In the genomic region with DNA sequence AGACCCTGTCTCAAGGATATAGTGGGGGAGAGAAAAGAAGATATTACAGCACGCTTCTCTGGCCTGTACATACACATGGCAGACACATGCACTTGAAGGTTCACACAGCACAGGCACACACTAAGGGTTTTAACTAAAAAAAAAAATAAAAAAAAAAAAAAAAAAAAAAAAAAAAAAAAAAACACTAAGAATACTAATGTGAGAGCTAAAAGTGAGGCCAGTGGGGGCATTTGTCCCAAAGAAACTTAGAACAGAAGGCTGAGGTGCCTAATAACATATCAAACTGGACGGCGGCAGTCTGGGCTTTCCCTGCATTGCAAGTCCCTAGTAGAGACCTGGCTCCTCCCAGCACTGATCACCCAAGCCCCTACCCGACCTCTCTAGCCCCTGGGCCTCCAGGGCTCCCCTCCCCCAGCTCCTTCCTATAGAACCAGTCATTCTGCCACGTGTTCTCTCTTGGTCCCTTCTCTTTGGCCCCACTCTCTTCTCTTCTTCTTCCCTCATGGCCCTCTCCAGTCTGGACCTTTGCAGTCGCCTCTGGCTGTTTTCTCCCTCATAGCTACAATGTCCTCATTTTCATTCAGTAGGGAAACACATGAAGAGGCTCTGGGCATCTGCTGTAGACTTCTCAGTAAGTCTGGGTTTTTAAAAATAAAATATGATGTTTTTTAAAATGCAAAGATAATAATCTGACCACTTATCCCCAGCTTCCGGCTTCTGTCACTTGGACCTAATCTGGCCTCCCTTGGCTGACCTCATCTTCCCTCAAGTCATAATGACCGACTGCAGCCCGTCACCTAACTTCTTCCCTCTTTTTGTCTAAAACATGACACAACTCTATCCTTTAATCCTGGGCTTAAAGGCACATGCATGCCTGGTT, we compare ENCODE assay signal across 28 mouse cellular contexts. TPM values are rescaled to one million over a fixed set of nuclear protein-coding genes. Genes with fewer than 3 reads are reported as not detected.
DNase-seq lines count a peak whose midpoint lies in the region; ATAC-seq and TF ChIP-seq lines count a peak whose summit lies in the region.
"Had no signal": no experiment of that assay in that cellular context is flagged by ENCODE, and none has a peak within 500 bp of the region (broad histone marks: within the 10 kb centered on the region; RNA-seq: fewer than 3 reads in every experiment).

No protein-coding gene starts in this region.

- no peak for TF ChIP-seq RAD21 in CH12.LX (IDR thresholded peaks at IDR 0.05; ENCODE audit: low read depth, low read length)

- H3K4me1 ChIP-seq in hindbrain, embryonic 11.5 days (replicated peaks; ENCODE audit: control insufficient read depth, insufficient read depth, low read length): no peaks in the 10 kb centered on the region
- H3K4me1 ChIP-seq in hindbrain, embryonic 16.5 days (ENCODE audit: control insufficient read depth, insufficient read depth, low read depth, low read length): no peaks in the 10 kb centered on the region
- peaks cover 5 to 15% of the 10 kb centered on the region in 2 experiments for H3K4me1 ChIP-seq in CH12.LX (ENCODE audit: control insufficient read depth in 1 of 2, insufficient read depth in 2 of 2)
- H3K4me1 ChIP-seq in bone marrow macrophage, adult 2 months (ENCODE audit: control insufficient read depth, insufficient read depth, low read length): peaks cover 34% of the 10 kb centered on the region
- H3K4me1 ChIP-seq in embryonic facial prominence, embryonic 11.5 days (ENCODE audit: control insufficient read depth, insufficient read depth, low read length): no peaks in the 10 kb centered on the region
- H3K4me1 ChIP-seq: midbrain, embryonic 12.5 days; neural tube, embryonic 13.5 days had no signal

- TF ChIP-seq CTCF in CH12.LX (conservative IDR thresholded peaks at IDR 0.05 in 1 of 2, IDR thresholded peaks at IDR 0.05 in 1 of 2; ENCODE audit: low read depth in 2 of 2, low read length in 2 of 2): no peak
- no peak for TF ChIP-seq CTCF in bone marrow macrophage, adult 2 months (IDR thresholded peaks at IDR 0.05; ENCODE audit: low read depth, low read length)

- no peak overlapping the region for H3K4me2 ChIP-seq in hindbrain, embryonic 11.5 days (replicated peaks; ENCODE audit: low read depth, low read length)
- H3K4me2 ChIP-seq in hindbrain, embryonic 16.5 days (ENCODE audit: low read length): no peak overlapping the region
- H3K4me2 ChIP-seq in CH12.LX (ENCODE audit: insufficient read depth, low read depth, poor library complexity, severe bottlenecking): no peak overlapping the region
- H3K4me2 ChIP-seq in embryonic facial prominence, embryonic 11.5 days (ENCODE audit: low read depth, low read length): no peak overlapping the region
- H3K4me2 ChIP-seq: heart, embryonic 11.5 days; hindbrain, embryonic 14.5 days; kidney, embryonic 15.5 days; midbrain, embryonic 12.5 days; neural tube, embryonic 13.5 days had no signal

- H3K27me3 ChIP-seq in hindbrain, embryonic 11.5 days (ENCODE audit: control insufficient read depth, insufficient read depth, low read length): no peaks in the 10 kb centered on the region
- H3K27me3 ChIP-seq in hindbrain, embryonic 16.5 days (replicated peaks; ENCODE audit: control insufficient read depth, insufficient read depth, low read length): no peaks in the 10 kb centered on the region
- H3K27me3 ChIP-seq in CH12.LX (replicated peaks): no peaks in the 10 kb centered on the region
- no peaks in the 10 kb centered on the region for H3K27me3 ChIP-seq in embryonic facial prominence, embryonic 11.5 days (ENCODE audit: control insufficient read depth, insufficient read depth, low read length)
- H3K27me3 ChIP-seq: kidney, embryonic 15.5 days; midbrain, embryonic 12.5 days; neural tube, embryonic 13.5 days had no signal

- ATAC-seq in hindbrain, embryonic 11.5 days (ENCODE audit: low FRiP score): no peak
- ATAC-seq in hindbrain, embryonic 16.5 days: no peak
- no peak for ATAC-seq in embryonic facial prominence, embryonic 11.5 days (replicated peaks; ENCODE audit: insufficient number of reproducible peaks, low FRiP score, low TSS enrichment, low read depth)
- ATAC-seq: forebrain, embryonic 16.5 days; intestine, postnatal 0 days had no signal

- H3K36me3 ChIP-seq in hindbrain, embryonic 11.5 days (ENCODE audit: control insufficient read depth, insufficient read depth, low read length): no peaks in the 10 kb centered on the region
- H3K36me3 ChIP-seq in hindbrain, embryonic 16.5 days (ENCODE audit: control insufficient read depth, insufficient read depth, low read length): no peaks in the 10 kb centered on the region
- H3K36me3 ChIP-seq in CH12.LX (replicated peaks in 1 of 2; ENCODE audit: control insufficient read depth in 1 of 2, insufficient read depth in 1 of 2, low read length in 1 of 2): no peaks in the 10 kb centered on the region
- H3K36me3 ChIP-seq in embryonic facial prominence, embryonic 11.5 days (replicated peaks; ENCODE audit: control insufficient read depth, insufficient read depth, low read depth, low read length): no peaks in the 10 kb centered on the region
- H3K36me3 ChIP-seq: kidney, embryonic 15.5 days; midbrain, embryonic 12.5 days; neural tube, embryonic 13.5 days had no signal

- 56% methylated on average over 9 of the region's 9 CpGs for WGBS in hindbrain, embryonic 11.5 days
- WGBS in hindbrain, embryonic 16.5 days: 57% methylated on average over 9 of the region's 9 CpGs
- WGBS in embryonic facial prominence, embryonic 11.5 days: 48% methylated on average over 9 of the region's 9 CpGs

- no peak overlapping the region for H3K4me3 ChIP-seq in hindbrain, embryonic 11.5 days (ENCODE audit: low read depth, low read length)
- H3K4me3 ChIP-seq in hindbrain, embryonic 16.5 days (ENCODE audit: low read length): no peak overlapping the region
- no peak overlapping the region for H3K4me3 ChIP-seq in CH12.LX (replicated peaks in 1 of 3; ENCODE audit: low read depth in 2 of 3, low read length in 2 of 3, poor library complexity in 1 of 3)
- H3K4me3 ChIP-seq in bone marrow macrophage, adult 2 months (ENCODE audit: insufficient read depth, low read length): no peak overlapping the region
- no peak overlapping the region for H3K4me3 ChIP-seq in embryonic facial prominence, embryonic 11.5 days (ENCODE audit: low read depth, low read length)
- H3K4me3 ChIP-seq: gastrocnemius, adult 2 months; kidney, embryonic 15.5 days; midbrain, embryonic 12.5 days; neural tube, embryonic 13.5 days had no signal

- DNase-seq in hindbrain, embryonic 11.5 days (ENCODE audit: low spot score): peak; percentile 23
- no peak for DNase-seq in CH12.LX (ENCODE audit: extremely low read depth)
- peak; percentile 16 for DNase-seq in embryonic facial prominence, embryonic 11.5 days (ENCODE audit: low spot score)
- no peak for DNase-seq in kidney, postnatal 36 days
- DNase-seq in adrenal gland, postnatal 4 days (ENCODE audit: low spot score in 2 of 2): no peak
- DNase-seq in thymus, postnatal 10 days (ENCODE audit: low spot score in 2 of 2): no peak
- DNase-seq: adrenal gland, postnatal 25 days; cerebellum, adult 18-20 months; cerebellum, postnatal 25 days; gastrocnemius, adult 2 months; heart, postnatal 10 days; lung, adult 2 months; lung, postnatal 36 days; right cerebral cortex, postnatal 25 days; thymus, adult 2 months had no signal

- H3K27ac ChIP-seq in hindbrain, embryonic 11.5 days (ENCODE audit: low read depth, low read length): no peak overlapping the region
- H3K27ac ChIP-seq in hindbrain, embryonic 16.5 days (ENCODE audit: low read depth, low read length): no peak overlapping the region
- no peak overlapping the region for H3K27ac ChIP-seq in CH12.LX (ENCODE audit: insufficient read depth, low read depth)
- peak overlapping the region; percentile 51 for H3K27ac ChIP-seq in bone marrow macrophage, adult 2 months (ENCODE audit: insufficient read depth, low read depth, low read length)
- H3K27ac ChIP-seq in embryonic facial prominence, embryonic 11.5 days (replicated peaks; ENCODE audit: low read depth, low read length): no peak overlapping the region
- H3K27ac ChIP-seq: gastrocnemius, adult 2 months; hindbrain, embryonic 14.5 days; kidney, embryonic 15.5 days; midbrain, embryonic 12.5 days; neural tube, embryonic 13.5 days had no signal

- no peaks in the 10 kb centered on the region for H3K9me3 ChIP-seq in hindbrain, embryonic 11.5 days (ENCODE audit: control insufficient read depth, low read length)
- H3K9me3 ChIP-seq in hindbrain, embryonic 16.5 days (ENCODE audit: control insufficient read depth, low read length): no peaks in the 10 kb centered on the region
- H3K9me3 ChIP-seq in CH12.LX (replicated peaks; ENCODE audit: low read length): peaks cover 2% of the 10 kb centered on the region
- H3K9me3 ChIP-seq in embryonic facial prominence, embryonic 11.5 days (replicated peaks; ENCODE audit: control insufficient read depth, low read length): no peaks in the 10 kb centered on the region
- H3K9me3 ChIP-seq: kidney, embryonic 15.5 days; midbrain, embryonic 12.5 days; neural tube, embryonic 13.5 days had no signal

- TF ChIP-seq POLR2A in CH12.LX (IDR thresholded peaks at IDR 0.05; ENCODE audit: low read depth, low read length): no peak
- TF ChIP-seq POLR2A in bone marrow macrophage, adult 2 months (IDR thresholded peaks at IDR 0.05; ENCODE audit: borderline replicate concordance, low read depth, low read length): no peak

- no peaks in the 10 kb centered on the region for H3K79me2 ChIP-seq in CH12.LX (replicated peaks; ENCODE audit: control insufficient read depth, extremely low read depth, insufficient read depth, poor library complexity, severe bottlenecking)

- H3K9ac ChIP-seq in hindbrain, embryonic 11.5 days (ENCODE audit: low read depth, low read length): no peak overlapping the region
- no peak overlapping the region for H3K9ac ChIP-seq in hindbrain, embryonic 16.5 days (ENCODE audit: low read depth, low read length)
- no peak overlapping the region for H3K9ac ChIP-seq in CH12.LX (ENCODE audit: insufficient read depth, low read depth)
- no peak overlapping the region for H3K9ac ChIP-seq in embryonic facial prominence, embryonic 11.5 days (replicated peaks; ENCODE audit: low read length)
- H3K9ac ChIP-seq: hindbrain, embryonic 14.5 days; kidney, embryonic 15.5 days; midbrain, embryonic 12.5 days; neural tube, embryonic 13.5 days had no signal

- dilution Hi-C loops in CH12.LX (cut with MboI; ENCODE audit: extremely low pct_ligation_motif_present, extremely low pct_unique_long_range_greater_than_20kb, low sequenced_read_pairs): no loop called here

- TF ChIP-seq EP300 in CH12.LX (IDR thresholded peaks at IDR 0.05; ENCODE audit: low read length): no peak

- in situ Hi-C loops in CH12.LX (cut with MboI; ENCODE audit: low pct_ligation_motif_present, low pct_unique_long_range_greater_than_20kb, low sequenced_read_pairs): no loop called here

RNA-seq across cellular contexts. Expression of a gene that starts 8.0 kb away (rescaled TPM):
- polyA plus RNA-seq in hindbrain, embryonic 11.5 days (2014; fragmentation: Nextera tagmentation; extraction: Ambion mirVana): 0.07 and 0.08 TPM in 2 replicates
- polyA plus RNA-seq in hindbrain, embryonic 16.5 days (2015; fragmentation: Nextera tagmentation; extraction: Ambion mirVana): 0.07 TPM in 1 of 2 replicates, not detected in the other
- total RNA-seq in CH12.LX (2012; rRNA removed) (14.4 and 16.3 TPM in 2 replicates), CH12.LX (2014; rRNA removed) (2.4 and 2.6 TPM in 2 replicates)
- polyA plus RNA-seq in CH12.LX (2012; ENCODE audit: insufficient read length, low read depth): 3.3 and 3.6 TPM in 2 replicates
- 34.5 and 36.3 TPM in 2 replicates for polyA plus RNA-seq in bone marrow macrophage, adult 2 months (2012; ENCODE audit: insufficient read depth, insufficient read length, missing spikeins)
- not detected in 2 replicates for polyA plus RNA-seq in embryonic facial prominence, embryonic 11.5 days (2014; fragmentation: Nextera tagmentation; extraction: Ambion mirVana)
- 1 to 10 TPM; 1.8 to 2.1 TPM for total RNA-seq in adrenal gland, postnatal 4 days (2021)
- polyA plus RNA-seq: hindbrain, embryonic 14.5 days had no signal

RNA-seq across cellular contexts. Expression of a gene that starts 23.6 kb away (rescaled TPM):
- polyA plus RNA-seq in hindbrain, embryonic 11.5 days (2014; fragmentation: Nextera tagmentation; extraction: Ambion mirVana): 1.7 and 2.0 TPM in 2 replicates
- 1.1 TPM in 2 replicates for polyA plus RNA-seq in hindbrain, embryonic 16.5 days (2015; fragmentation: Nextera tagmentation; extraction: Ambion mirVana)
- total RNA-seq in CH12.LX (2012; rRNA removed) (0.21 and 0.30 TPM in 2 replicates), CH12.LX (2014; rRNA removed) (0.15 TPM in 1 of 2 replicates, not detected in the other)
- polyA plus RNA-seq in CH12.LX (2012; ENCODE audit: insufficient read length, low read depth): 0.14 TPM in 1 of 2 replicates, not detected in the other
- polyA plus RNA-seq in bone marrow macrophage, adult 2 months (2012; ENCODE audit: insufficient read depth, insufficient read length, missing spikeins): 0.71 TPM in 1 of 2 replicates, not detected in the other
- 2.5 and 3.0 TPM in 2 replicates for polyA plus RNA-seq in embryonic facial prominence, embryonic 11.5 days (2014; fragmentation: Nextera tagmentation; extraction: Ambion mirVana)
- total RNA-seq in adrenal gland, postnatal 4 days (2021): 10 to 100 TPM in 1 of 2 experiments, 1 to 10 TPM in 1; 5.7 to 12.0 TPM

RNA-seq across cellular contexts. Expression of a gene that starts 50.2 kb away (rescaled TPM):
- polyA plus RNA-seq in hindbrain, embryonic 11.5 days (2014; fragmentation: Nextera tagmentation; extraction: Ambion mirVana): 64.7 and 76.2 TPM in 2 replicates
- 70.4 and 72.7 TPM in 2 replicates for polyA plus RNA-seq in hindbrain, embryonic 16.5 days (2015; fragmentation: Nextera tagmentation; extraction: Ambion mirVana)
- total RNA-seq in CH12.LX (2012; rRNA removed) (66.8 and 78.5 TPM in 2 replicates), CH12.LX (2014; rRNA removed) (62.4 and 63.3 TPM in 2 replicates)
- 57.4 and 72.8 TPM in 2 replicates for polyA plus RNA-seq in CH12.LX (2012; ENCODE audit: insufficient read length, low read depth)
- polyA plus RNA-seq in bone marrow macrophage, adult 2 months (2012; ENCODE audit: insufficient read depth, insufficient read length, missing spikeins): 58.0 and 58.5 TPM in 2 replicates
- 71.8 and 74.0 TPM in 2 replicates for polyA plus RNA-seq in embryonic facial prominence, embryonic 11.5 days (2014; fragmentation: Nextera tagmentation; extraction: Ambion mirVana)
- total RNA-seq in adrenal gland, postnatal 4 days (2021): 10 to 100 TPM; 77.6 to 84.4 TPM

RNA-seq across cellular contexts. Expression of a gene that starts 54.5 kb away (rescaled TPM):
- 1.0 and 1.3 TPM in 2 replicates for polyA plus RNA-seq in hindbrain, embryonic 11.5 days (2014; fragmentation: Nextera tagmentation; extraction: Ambion mirVana)
- polyA plus RNA-seq in hindbrain, embryonic 16.5 days (2015; fragmentation: Nextera tagmentation; extraction: Ambion mirVana): 2.2 and 2.4 TPM in 2 replicates
- total RNA-seq in CH12.LX (2012; rRNA removed): 15.7 and 19.0 TPM in 2 replicates
- total RNA-seq in CH12.LX (2014; rRNA removed): 18.6 and 26.4 TPM in 2 replicates
- polyA plus RNA-seq in CH12.LX (2012; ENCODE audit: insufficient read length, low read depth): 18.3 and 20.5 TPM in 2 replicates
- 41.2 and 41.4 TPM in 2 replicates for polyA plus RNA-seq in bone marrow macrophage, adult 2 months (2012; ENCODE audit: insufficient read depth, insufficient read length, missing spikeins)
- polyA plus RNA-seq in embryonic facial prominence, embryonic 11.5 days (2014; fragmentation: Nextera tagmentation; extraction: Ambion mirVana): 1.0 and 1.1 TPM in 2 replicates
- 1 to 10 TPM; 1.9 to 2.0 TPM for total RNA-seq in adrenal gland, postnatal 4 days (2021)

RNA-seq across cellular contexts. Expression of a gene that starts 58.5 kb away (rescaled TPM):
- polyA plus RNA-seq in hindbrain, embryonic 11.5 days (2014; fragmentation: Nextera tagmentation; extraction: Ambion mirVana): not detected in 2 replicates
- not detected in 2 replicates for polyA plus RNA-seq in hindbrain, embryonic 16.5 days (2015; fragmentation: Nextera tagmentation; extraction: Ambion mirVana)
- total RNA-seq in CH12.LX (2012; rRNA removed): not detected in 2 replicates
- total RNA-seq in CH12.LX (2014; rRNA removed): not detected in 2 replicates
- polyA plus RNA-seq in CH12.LX (2012; ENCODE audit: insufficient read length, low read depth): not detected in 2 replicates
- polyA plus RNA-seq in bone marrow macrophage, adult 2 months (2012; ENCODE audit: insufficient read depth, insufficient read length, missing spikeins): not detected in 2 replicates
- polyA plus RNA-seq in embryonic facial prominence, embryonic 11.5 days (2014; fragmentation: Nextera tagmentation; extraction: Ambion mirVana): not detected in 2 replicates
- 100 to 1,000 TPM in 1 of 2 experiments, not detected in 1; 137 TPM for total RNA-seq in adrenal gland, postnatal 4 days (2021)
- total RNA-seq: adrenal gland, postnatal 25 days; gastrocnemius, adult 2 months; heart, postnatal 10 days; layer of hippocampus, postnatal 25 days; left cerebral cortex, postnatal 14 days had no signal
- polyA plus RNA-seq: embryonic facial prominence, embryonic 14.5 days; forebrain, embryonic 16.5 days; heart, embryonic 11.5 days; hindbrain, embryonic 14.5 days; kidney, embryonic 15.5 days; limb, embryonic 14.5 days; midbrain, embryonic 12.5 days; neural tube, embryonic 13.5 days had no signal

Comparison
In these comparisons a context has a peak if more than half of its experiments do, and no peak if none do; other contexts are left out.
1. DNase-seq: peak in hindbrain, embryonic 11.5 days (single experiment) and embryonic facial prominence, embryonic 11.5 days (single experiment); none in CH12.LX (single experiment), kidney, postnatal 36 days (0 of 2), adrenal gland, postnatal 4 days (0 of 2) and thymus, postnatal 10 days (0 of 2).